Mouse (Mus musculus): ENCODE results near the gene Pepd. TPM values are rescaled to one million over a fixed set of nuclear protein-coding genes. Genes with fewer than 3 reads are reported as not detected.
"Not testable (repeated sequence)": the region's sequence is repeated elsewhere in the genome, so short reads cannot be mapped to it uniquely, and the experiment has no call there.

Pepd gene
- polyA plus RNA-seq, 1 experiment from 2014 or later, result 51.7 TPM

GRCm38 (mm10) chr7:34968749-34969433, 56.7 kb downstream of the Pepd start:
- WGBS, result 81% methylated on average over 3 of the region's 3 CpGs
- no peaks in the 10 kb centered on the region for H3K9me3 ChIP-seq
- H3K4me2 ChIP-seq (replicated peaks), result no peak overlapping the region
- no peak for ATAC-seq (replicated peaks)
- H3K4me3 ChIP-seq, result no peak overlapping the region
- H3K9ac ChIP-seq (replicated peaks), result no peak overlapping the region
- H3K27me3 ChIP-seq, result no peaks in the 10 kb centered on the region
- no peak overlapping the region for H3K27ac ChIP-seq (replicated peaks)
- no peaks in the 10 kb centered on the region for H3K36me3 ChIP-seq
- H3K4me1 ChIP-seq, result 0 out of 2 replicates have a peak, but pooled peaks cover 5% of the 10 kb centered on the region

GRCm38 (mm10) chr7:34971826-34972225, 59.6 kb downstream of the Pepd start:
- Histone ChIP-seq H3K27ac (replicated peaks) (no peak overlapping the region), H3K36me3 (no peaks in the 10 kb centered on the region), H3K9me3 (no peaks in the 10 kb centered on the region), H3K4me2 (replicated peaks) (no peak overlapping the region), H3K9ac (replicated peaks) (no peak overlapping the region), H3K4me3 (no peak overlapping the region), H3K4me1 (0 out of 2 replicates have a peak, but pooled peaks cover 9% of the 10 kb centered on the region), H3K27me3 (no peaks in the 10 kb centered on the region)
- WGBS, result 80% methylated on average over 10 of the region's 10 CpGs
- no peak for ATAC-seq (replicated peaks)

GRCm38 (mm10) chr7:34972990-34973440, 60.8 kb downstream of the Pepd start:
- Histone ChIP-seq H3K4me1 (0 out of 2 replicates have a peak, but pooled peaks cover 9% of the 10 kb centered on the region), H3K27me3 (no peaks in the 10 kb centered on the region), H3K27ac (replicated peaks) (no peak overlapping the region), H3K36me3 (no peaks in the 10 kb centered on the region), H3K9ac (replicated peaks) (no peak overlapping the region), H3K4me3 (no peak overlapping the region), H3K9me3 (no peaks in the 10 kb centered on the region), H3K4me2 (replicated peaks) (no peak overlapping the region)
- WGBS, result 44% methylated on average over 4 of the region's 4 CpGs
- no peak for ATAC-seq (replicated peaks)

- no peaks in the 10 kb centered on the region for H3K36me3 ChIP-seq
- no peak overlapping the region for H3K4me3 ChIP-seq
- no peak overlapping the region for H3K4me2 ChIP-seq (replicated peaks)
- no peaks in the 10 kb centered on the region for H3K9me3 ChIP-seq
- H3K27ac ChIP-seq (replicated peaks), result no peak overlapping the region
- ATAC-seq (replicated peaks), result no peak
- 0 out of 2 replicates have a peak, but pooled peaks cover 9% of the 10 kb centered on the region for H3K4me1 ChIP-seq
- no peaks in the 10 kb centered on the region for H3K27me3 ChIP-seq
- no peak overlapping the region for H3K9ac ChIP-seq (replicated peaks)
- 93% methylated on average over 3 of the region's 3 CpGs for WGBS
Measured at GRCm38 (mm10) chr7:34973877-34974276, 61.7 kb downstream of the Pepd start.

GRCm38 (mm10) chr7:34975913-34976312, 63.7 kb downstream of the Pepd start:
- WGBS, result 71% methylated on average over 12 of the region's 12 CpGs
- Histone ChIP-seq H3K4me2 (replicated peaks) (no peak overlapping the region), H3K4me3 (no peak overlapping the region), H3K4me1 (0 out of 2 replicates have a peak, but pooled peaks cover 9% of the 10 kb centered on the region), H3K36me3 (no peaks in the 10 kb centered on the region), H3K9me3 (no peaks in the 10 kb centered on the region), H3K27ac (replicated peaks) (no peak overlapping the region), H3K27me3 (no peaks in the 10 kb centered on the region), H3K9ac (replicated peaks) (no peak overlapping the region)
- no peak for ATAC-seq (replicated peaks)

GRCm38 (mm10) chr7:34977403-34977802, 65.2 kb downstream of the Pepd start:
- Histone ChIP-seq H3K4me3 (no peak overlapping the region), H3K4me2 (replicated peaks) (no peak overlapping the region), H3K27me3 (no peaks in the 10 kb centered on the region), H3K27ac (replicated peaks) (no peak overlapping the region), H3K9me3 (no peaks in the 10 kb centered on the region), H3K4me1 (0 out of 2 replicates have a peak, but pooled peaks cover 9% of the 10 kb centered on the region), H3K9ac (replicated peaks) (no peak overlapping the region), H3K36me3 (no peaks in the 10 kb centered on the region)
- 89% methylated on average over 4 of the region's 4 CpGs for WGBS
- ATAC-seq (replicated peaks), result no peak

GRCm38 (mm10) chr7:34981803-34982202, 69.6 kb downstream of the Pepd start:
- Histone ChIP-seq H3K4me1 (no peaks in the 10 kb centered on the region; the same call in 1 of the 2 replicates), H3K27ac (replicated peaks) (no peak overlapping the region)
- WGBS, result 93% methylated on average over 10 of the region's 10 CpGs

GRCm38 (mm10) chr7:34982372-34982771, 70.2 kb downstream of the Pepd start:
- H3K9ac ChIP-seq (replicated peaks); ATAC-seq (replicated peaks); H3K9me3 ChIP-seq; H3K4me3 ChIP-seq; H3K4me2 ChIP-seq (replicated peaks); H3K27ac ChIP-seq (replicated peaks); H3K4me1 ChIP-seq; H3K36me3 ChIP-seq; H3K27me3 ChIP-seq: not testable (repeated sequence)
- WGBS, result 65% methylated on average over 2 of the region's 2 CpGs

More at GRCm38 (mm10) chr7:34981803-34982202, 69.6 kb downstream of the Pepd start:
- no peak overlapping the region for H3K9ac ChIP-seq (replicated peaks)
- no peak overlapping the region for H3K4me2 ChIP-seq (replicated peaks)
- no peaks in the 10 kb centered on the region for H3K9me3 ChIP-seq
- ATAC-seq (replicated peaks), result no peak
- no peak overlapping the region for H3K4me3 ChIP-seq
- H3K27me3 ChIP-seq, result no peaks in the 10 kb centered on the region
- H3K36me3 ChIP-seq, result no peaks in the 10 kb centered on the region

- Histone ChIP-seq H3K9ac (replicated peaks) (no peak overlapping the region), H3K4me1 (peaks cover under 1% of the 10 kb centered on the region; the same call in 1 of the 2 replicates), H3K4me2 (replicated peaks) (no peak overlapping the region), H3K9me3 (no peaks in the 10 kb centered on the region), H3K36me3 (no peaks in the 10 kb centered on the region), H3K4me3 (no peak overlapping the region), H3K27ac (replicated peaks) (no peak overlapping the region), H3K27me3 (no peaks in the 10 kb centered on the region)
- WGBS, result 78% methylated on average over 4 of the region's 4 CpGs
- ATAC-seq (replicated peaks), result no peak
Measured at GRCm38 (mm10) chr7:34983702-34984475, 71.7 kb downstream of the Pepd start.

GRCm38 (mm10) chr7:34984526-34985133, 72.5 kb downstream of the Pepd start:
- no peaks in the 10 kb centered on the region for H3K36me3 ChIP-seq
- no peak overlapping the region for H3K4me3 ChIP-seq
- ATAC-seq (replicated peaks), result no peak
- H3K9me3 ChIP-seq, result no peaks in the 10 kb centered on the region
- no peak overlapping the region for H3K4me2 ChIP-seq (replicated peaks)
- no peaks in the 10 kb centered on the region for H3K27me3 ChIP-seq
- peaks cover 3% of the 10 kb centered on the region; the same call in 1 of the 2 replicates for H3K4me1 ChIP-seq
- WGBS, result 84% methylated on average over 11 of the region's 11 CpGs
- no peak overlapping the region for H3K27ac ChIP-seq (replicated peaks)
- no peak overlapping the region for H3K9ac ChIP-seq (replicated peaks)

GRCm38 (mm10) chr7:34985216-34985615, 73.0 kb downstream of the Pepd start:
- H3K4me2 ChIP-seq (replicated peaks), result no peak overlapping the region
- no peaks in the 10 kb centered on the region for H3K27me3 ChIP-seq
- H3K36me3 ChIP-seq, result no peaks in the 10 kb centered on the region
- no peak overlapping the region for H3K9ac ChIP-seq (replicated peaks)
- no peaks in the 10 kb centered on the region for H3K9me3 ChIP-seq
- H3K27ac ChIP-seq (replicated peaks), result no peak overlapping the region
- H3K4me1 ChIP-seq, result peaks cover 3% of the 10 kb centered on the region; the same call in 1 of the 2 replicates
- H3K4me3 ChIP-seq, result no peak overlapping the region
- WGBS, result 91% methylated on average over 9 of the region's 9 CpGs
- ATAC-seq (replicated peaks), result no peak

GRCm38 (mm10) chr7:34985646-34986045, 73.5 kb downstream of the Pepd start:
- peaks cover 3% of the 10 kb centered on the region; the same call in 1 of the 2 replicates for H3K4me1 ChIP-seq
- no peaks in the 10 kb centered on the region for H3K9me3 ChIP-seq
- no peak for ATAC-seq (replicated peaks)
- no peak overlapping the region for H3K27ac ChIP-seq (replicated peaks)
- no peaks in the 10 kb centered on the region for H3K27me3 ChIP-seq
- H3K4me3 ChIP-seq, result no peak overlapping the region
- no peak overlapping the region for H3K9ac ChIP-seq (replicated peaks)
- no peaks in the 10 kb centered on the region for H3K36me3 ChIP-seq
- H3K4me2 ChIP-seq (replicated peaks), result no peak overlapping the region
